Mouse (Mus musculus) ovary, postnatal 14 days (tissue): ENCODE results near the gene Creb5.

Source experiments
- DNase-seq: peaks from one replicate; pipeline ENCODE4 v3.0.0; 2022; ENCODE audit warnings: low spot score

Creb5 gene

GRCm38 (mm10) chr6:53594316-53594715, 307.2 kb downstream of the Creb5 start:
- DNase-seq = no peak

- no peak for DNase-seq
Measured at GRCm38 (mm10) chr6:53596402-53596801, 309.3 kb downstream of the Creb5 start.

GRCm38 (mm10) chr6:53603041-53603440, 316.0 kb downstream of the Creb5 start:
- no peak for DNase-seq

- DNase-seq = no peak
Measured at GRCm38 (mm10) chr6:53603695-53604094, 316.6 kb downstream of the Creb5 start.

- DNase-seq = no peak
Measured at GRCm38 (mm10) chr6:53604386-53604785, 317.3 kb downstream of the Creb5 start.

GRCm38 (mm10) chr6:53605184-53605583, 318.1 kb downstream of the Creb5 start:
- no peak for DNase-seq

GRCm38 (mm10) chr6:53611451-53611945, 324.4 kb downstream of the Creb5 start:
- no peak for DNase-seq

- no peak for DNase-seq
Measured at GRCm38 (mm10) chr6:53612681-53613080, 325.6 kb downstream of the Creb5 start.

GRCm38 (mm10) chr6:53615440-53616211, 328.6 kb downstream of the Creb5 start:
- DNase-seq = no peak

GRCm38 (mm10) chr6:53618164-53618563, 331.1 kb downstream of the Creb5 start:
- no peak for DNase-seq

GRCm38 (mm10) chr6:53619676-53620075, 332.6 kb downstream of the Creb5 start:
- no peak for DNase-seq

- no peak for DNase-seq
Measured at GRCm38 (mm10) chr6:53621295-53621694, 334.2 kb downstream of the Creb5 start.

GRCm38 (mm10) chr6:53624455-53625276, 337.6 kb downstream of the Creb5 start:
- DNase-seq = no peak

- DNase-seq = no peak
Measured at GRCm38 (mm10) chr6:53626044-53626443, 339.0 kb downstream of the Creb5 start.

GRCm38 (mm10) chr6:53628714-53629113, 341.6 kb downstream of the Creb5 start:
- no peak for DNase-seq

GRCm38 (mm10) chr6:53635453-53635852, 348.4 kb downstream of the Creb5 start:
- DNase-seq = no peak

- DNase-seq = no peak
Measured at GRCm38 (mm10) chr6:53637356-53638351, 350.6 kb downstream of the Creb5 start.

- no peak for DNase-seq
Measured at GRCm38 (mm10) chr6:53641633-53642605, 354.8 kb downstream of the Creb5 start.

GRCm38 (mm10) chr6:53642826-53643356, 355.8 kb downstream of the Creb5 start:
- no peak for DNase-seq

GRCm38 (mm10) chr6:53643481-53643880, 356.4 kb downstream of the Creb5 start:
- no peak for DNase-seq
